In the genomic region with DNA sequence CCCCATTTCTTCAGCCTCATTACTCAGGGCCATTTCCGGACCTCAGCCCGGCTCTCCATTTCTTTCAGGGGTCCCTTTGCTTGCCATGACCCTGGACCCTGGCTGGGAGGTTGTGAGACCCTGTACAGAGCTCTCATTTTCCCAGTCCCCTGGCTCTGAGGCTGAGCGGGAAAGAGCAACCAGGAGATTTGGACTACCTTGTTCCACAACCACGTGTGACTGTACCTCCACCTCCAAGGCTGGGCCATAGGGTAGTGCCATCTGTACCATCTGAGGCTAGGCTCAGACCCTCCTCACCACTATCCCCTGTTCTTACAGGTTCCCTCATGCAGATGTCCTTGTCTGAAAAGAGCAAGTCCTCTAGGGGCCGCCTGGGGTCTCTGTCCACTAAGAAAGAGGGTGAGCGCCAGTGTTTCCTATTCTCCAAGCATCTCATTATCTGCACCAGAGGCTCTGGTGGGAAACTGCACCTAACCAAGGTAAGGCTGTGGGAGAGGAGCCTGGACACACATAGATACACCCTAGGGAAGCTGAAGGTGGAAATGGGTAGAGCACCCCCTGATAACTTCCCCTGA, we compare ENCODE assay signal across 22 mouse cellular contexts.
DNase-seq lines count a peak whose midpoint lies in the region; ATAC-seq and TF ChIP-seq lines count a peak whose summit lies in the region.
"Had no signal": no experiment of that assay in that cellular context is flagged by ENCODE, and none has a peak within 500 bp of the region (broad histone marks: within the 10 kb centered on the region; RNA-seq: fewer than 3 reads in every experiment).

No protein-coding gene starts in this region.

- no peak overlapping the region for H3K4me2 ChIP-seq in kidney, postnatal 0 days (ENCODE audit: low read length)
- H3K4me2 ChIP-seq: forebrain, embryonic 13.5 days; heart, embryonic 13.5 days; hindbrain, embryonic 12.5 days had no signal

- no peaks in the 10 kb centered on the region for H3K27me3 ChIP-seq in kidney, postnatal 0 days (ENCODE audit: insufficient read depth, low read length)
- no peaks in the 10 kb centered on the region; the same call in 1 of the 2 replicates for H3K27me3 ChIP-seq in embryonic facial prominence, embryonic 10.5 days (replicated peaks; ENCODE audit: low read depth, poor library complexity, severe bottlenecking)
- H3K27me3 ChIP-seq: forebrain, embryonic 13.5 days; hindbrain, embryonic 12.5 days; Patski had no signal

- H3K9ac ChIP-seq in kidney, postnatal 0 days (ENCODE audit: low read depth, low read length), result no peak overlapping the region
- H3K9ac ChIP-seq: forebrain, embryonic 13.5 days; forebrain, postnatal 0 days; heart, embryonic 13.5 days; hindbrain, embryonic 12.5 days had no signal

- H3K9me3 ChIP-seq in kidney, postnatal 0 days (replicated peaks; ENCODE audit: low read length), result no peaks in the 10 kb centered on the region
- no peaks in the 10 kb centered on the region for H3K9me3 ChIP-seq in embryonic facial prominence, embryonic 10.5 days
- H3K9me3 ChIP-seq: forebrain, embryonic 13.5 days; heart, embryonic 13.5 days; hindbrain, embryonic 12.5 days had no signal

- H3K4me3 ChIP-seq in kidney, postnatal 0 days (replicated peaks; ENCODE audit: low read depth, low read length), result no peak overlapping the region
- no peak overlapping the region for H3K4me3 ChIP-seq in embryonic facial prominence, embryonic 10.5 days
- H3K4me3 ChIP-seq: forebrain, embryonic 13.5 days; gastrocnemius, adult 2 months; heart, embryonic 13.5 days; hindbrain, embryonic 12.5 days had no signal

- no peak for ATAC-seq in kidney, postnatal 0 days (replicated peaks; ENCODE audit: low FRiP score, low read depth)
- ATAC-seq: activated CD4-positive, CD25-positive, alpha-beta regulatory T cell, adult 4 months; CD4-positive, CD25-positive, alpha-beta regulatory T cell, adult 4 months; forebrain, embryonic 13.5 days; forebrain, postnatal 0 days; hindbrain, embryonic 16.5 days; Patski had no signal

- no peaks in the 10 kb centered on the region for H3K4me1 ChIP-seq in kidney, postnatal 0 days (replicated peaks; ENCODE audit: insufficient read depth, low read length)
- 0 out of 2 replicates have a peak, but pooled peaks cover 7% of the 10 kb centered on the region for H3K4me1 ChIP-seq in embryonic facial prominence, embryonic 10.5 days
- H3K4me1 ChIP-seq: hindbrain, embryonic 12.5 days had no signal

- DNase-seq in kidney, postnatal 0 days (ENCODE audit: low spot score), result peak; percentile 26
- no peak for DNase-seq in kidney, adult 9 months
- peak; percentile 23 for DNase-seq in testis, postnatal 10 days (ENCODE audit: low spot score)
- no peak for DNase-seq in testis, postnatal 14 days (ENCODE audit: low spot score)
- no peak for DNase-seq in brain, embryonic 14.5 days (ENCODE audit: low read depth)
- DNase-seq in embryonic facial prominence, embryonic 10.5 days (ENCODE audit: low spot score), result no peak
- DNase-seq: adrenal gland, postnatal 14 days; B cell, adult 2 months; cerebellum, adult 18-20 months; cerebellum, adult 9-11 months; cerebellum, postnatal 36 days; forebrain, postnatal 0 days; gastrocnemius, adult 2 months; gastrocnemius, postnatal 25 days; heart, postnatal 4 days had no signal

- no peaks in the 10 kb centered on the region for H3K36me3 ChIP-seq in kidney, postnatal 0 days (ENCODE audit: insufficient read depth, low read length)
- no peaks in the 10 kb centered on the region for H3K36me3 ChIP-seq in embryonic facial prominence, embryonic 10.5 days (replicated peaks)
- H3K36me3 ChIP-seq: heart, embryonic 13.5 days; hindbrain, embryonic 12.5 days had no signal

- no peak for TF ChIP-seq POLR2A in brain, embryonic 14.5 days (IDR thresholded peaks at IDR 0.05; ENCODE audit: borderline replicate concordance, extremely low read depth, insufficient read depth, insufficient read length, poor library complexity, severe bottlenecking)

- no peak overlapping the region for H3K27ac ChIP-seq in kidney, postnatal 0 days
- H3K27ac ChIP-seq in embryonic facial prominence, embryonic 10.5 days (replicated peaks), result no peak overlapping the region
- H3K27ac ChIP-seq: forebrain, embryonic 13.5 days; gastrocnemius, adult 2 months; heart, embryonic 13.5 days; hindbrain, embryonic 12.5 days had no signal

- TF ChIP-seq CTCF in kidney, postnatal 0 days (IDR thresholded peaks at IDR 0.05; ENCODE audit: low read depth), result peak; percentile 57
- TF ChIP-seq CTCF in brain, embryonic 14.5 days (IDR thresholded peaks at IDR 0.05; ENCODE audit: borderline replicate concordance, extremely low read depth, insufficient read depth, insufficient read length), result peak; percentile 1; the same call in 1 of the 2 replicates

- 71% methylated on average over 6 of the region's 6 CpGs for WGBS in kidney, postnatal 0 days
- 73% methylated on average over 6 of the region's 6 CpGs for WGBS in embryonic facial prominence, embryonic 10.5 days

Comparison
In these comparisons a context has a peak if more than half of its experiments do, and no peak if none do; other contexts are left out.
1. DNase-seq: peak in kidney, postnatal 0 days (single experiment) and testis, postnatal 10 days (single experiment); none in kidney, adult 9 months (single experiment), testis, postnatal 14 days (single experiment), brain, embryonic 14.5 days (single experiment) and embryonic facial prominence, embryonic 10.5 days (single experiment).